Mouse (Mus musculus): Measurements from ENCODE around the gene Churc1. TPM values are rescaled to one million over a fixed set of nuclear protein-coding genes. Genes with fewer than 3 reads are reported as not detected.

The Churc1 gene
- polyA plus RNA-seq, 1 experiment from 2014 or later = 67.7 TPM

DNA sequence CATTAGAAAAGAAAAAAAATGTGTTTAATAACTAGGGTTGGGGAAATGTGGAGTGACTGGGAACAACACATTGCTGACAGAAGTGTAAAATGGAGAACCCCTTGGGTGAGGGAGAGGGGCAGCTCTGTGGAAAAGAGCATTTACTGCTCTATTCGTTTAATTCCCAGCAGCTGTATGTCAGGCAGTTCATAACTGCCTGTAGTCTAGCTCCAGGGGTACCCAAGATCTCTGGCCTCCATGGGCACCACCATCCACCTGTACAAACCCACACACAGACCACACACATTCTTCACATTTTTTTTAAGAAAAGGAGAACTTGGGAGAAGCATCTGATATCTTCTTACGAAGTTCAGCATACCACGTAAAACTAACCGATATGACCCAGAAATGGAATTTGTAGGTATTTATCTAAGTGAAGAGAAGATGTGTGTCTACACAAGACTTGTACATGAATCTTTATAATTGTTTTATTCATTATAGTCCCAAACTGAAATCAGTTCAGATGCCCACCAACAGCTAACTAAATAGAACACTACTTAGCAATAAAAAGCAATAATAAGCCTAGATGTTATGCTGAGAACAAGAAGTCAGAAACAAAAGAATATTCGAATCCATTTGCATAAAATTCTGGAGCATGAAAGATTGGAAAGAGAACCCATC lies 5.6 kb downstream of the Churc1 start:
- H3K36me3 ChIP-seq (ENCODE audit: control insufficient read depth, insufficient read depth) = no peaks in the 10 kb centered on the region; the same call in 1 of the 2 replicates
- H3K9ac ChIP-seq (ENCODE audit: low read depth, low read length) = no peak overlapping the region
- no peaks in the 10 kb centered on the region for H3K27me3 ChIP-seq (ENCODE audit: control insufficient read depth, insufficient read depth, low read depth, low read length)
- no peak for ATAC-seq (ENCODE audit: low read depth)
- H3K27ac ChIP-seq (ENCODE audit: low read length) = no peak overlapping the region
- H3K4me3 ChIP-seq (ENCODE audit: low read depth, low read length) = no peak overlapping the region
- no peak overlapping the region for H3K4me2 ChIP-seq (ENCODE audit: low read depth, low read length)
- H3K4me1 ChIP-seq (ENCODE audit: control insufficient read depth, low read depth, low read length) = peaks cover 5% of the 10 kb centered on the region
- WGBS (ENCODE audit: insufficient replicate concordance) = 70% methylated on average over 5 of the region's 5 CpGs
- no peaks in the 10 kb centered on the region for H3K9me3 ChIP-seq (replicated peaks; ENCODE audit: control insufficient read depth, low read length)

DNA sequence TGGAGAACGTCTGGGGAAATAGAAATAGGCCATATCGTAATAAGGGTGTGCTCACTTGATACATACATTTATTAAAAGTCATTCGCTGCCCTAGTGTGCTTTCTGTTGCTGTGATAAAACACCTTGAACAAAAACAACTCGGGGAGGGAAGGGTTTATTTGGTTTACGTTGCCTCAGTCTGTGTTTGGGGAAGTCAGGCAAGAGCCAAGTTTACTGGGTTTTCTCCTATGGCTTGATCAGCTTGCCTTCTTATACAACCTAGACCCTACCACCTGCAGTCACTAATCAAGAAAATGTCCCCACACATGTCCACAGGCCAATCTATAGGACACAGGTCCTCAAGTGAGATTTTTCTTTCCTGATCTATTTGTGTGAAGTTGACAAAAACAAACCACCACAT lies 6.2 kb downstream of the Churc1 start:
- Histone ChIP-seq H3K27ac (ENCODE audit: low read length) (no peak overlapping the region), H3K4me3 (ENCODE audit: low read depth, low read length) (no peak overlapping the region), H3K4me1 (ENCODE audit: control insufficient read depth, low read depth, low read length) (no peaks in the 10 kb centered on the region), H3K4me2 (ENCODE audit: low read depth, low read length) (no peak overlapping the region), H3K27me3 (ENCODE audit: control insufficient read depth, insufficient read depth, low read depth, low read length) (no peaks in the 10 kb centered on the region), H3K9me3 (replicated peaks; ENCODE audit: control insufficient read depth, low read length) (no peaks in the 10 kb centered on the region), H3K9ac (ENCODE audit: low read depth, low read length) (no peak overlapping the region), H3K36me3 (ENCODE audit: control insufficient read depth, insufficient read depth) (no peaks in the 10 kb centered on the region; the same call in 1 of the 2 replicates)
- no peak for ATAC-seq (ENCODE audit: low read depth)
- WGBS (ENCODE audit: insufficient replicate concordance) = 75% methylated on average over 5 of the region's 5 CpGs

DNA sequence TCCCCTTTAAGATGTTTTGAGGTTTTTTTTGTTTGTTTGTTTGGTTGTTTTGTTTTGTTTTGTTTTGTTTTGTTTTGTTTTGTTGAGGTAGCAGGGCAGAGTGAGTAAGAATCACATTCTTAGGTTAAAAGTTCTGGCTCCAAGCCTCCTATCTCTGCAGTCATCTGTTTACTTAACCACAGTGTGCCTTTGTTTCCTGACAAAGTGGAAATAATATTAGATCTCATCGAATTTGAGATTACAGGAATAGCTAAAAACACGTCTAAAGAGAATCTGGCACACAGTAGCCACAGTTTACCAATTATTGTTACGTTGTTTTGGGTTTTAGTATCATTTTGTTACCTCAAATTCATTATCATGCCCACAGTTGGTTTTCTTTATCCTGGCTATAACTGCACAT lies 9.3 kb downstream of the Churc1 start:
- no peak for ATAC-seq (ENCODE audit: low read depth)
- no peak overlapping the region for H3K27ac ChIP-seq (ENCODE audit: low read length)
- H3K4me3 ChIP-seq (ENCODE audit: low read depth, low read length) = no peak overlapping the region
- H3K4me1 ChIP-seq (ENCODE audit: control insufficient read depth, low read depth, low read length) = no peaks in the 10 kb centered on the region
- H3K36me3 ChIP-seq (ENCODE audit: control insufficient read depth, insufficient read depth) = peaks cover 4% of the 10 kb centered on the region
- H3K27me3 ChIP-seq (ENCODE audit: control insufficient read depth, insufficient read depth, low read depth, low read length) = no peaks in the 10 kb centered on the region
- no peak overlapping the region for H3K9ac ChIP-seq (ENCODE audit: low read depth, low read length)
- H3K9me3 ChIP-seq (replicated peaks; ENCODE audit: control insufficient read depth, low read length) = 0 out of 2 replicates have a peak, but pooled peaks cover 3% of the 10 kb centered on the region
- no peak overlapping the region for H3K4me2 ChIP-seq (ENCODE audit: low read depth, low read length)
- 37% methylated on average over 3 of the region's 3 CpGs for WGBS (ENCODE audit: insufficient replicate concordance)

DNA sequence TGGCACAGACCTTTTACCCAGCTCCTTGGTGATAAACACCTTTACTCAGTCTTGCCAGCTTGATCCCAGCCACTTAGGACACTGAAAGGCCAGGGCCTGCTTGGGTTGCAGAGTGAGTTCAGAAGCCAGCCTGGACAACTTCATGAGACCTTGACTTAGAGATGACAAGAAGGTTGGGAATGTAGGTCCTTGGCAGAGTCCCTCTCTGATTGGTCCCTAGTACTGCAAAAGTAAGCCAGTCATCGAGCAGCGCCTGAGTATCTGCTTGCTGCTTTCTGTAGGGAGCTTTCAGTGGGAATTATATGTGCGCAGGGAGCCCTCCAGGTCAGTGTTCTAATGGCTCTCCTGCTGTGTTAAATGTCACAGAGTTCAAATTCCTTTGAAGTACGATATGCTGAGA lies 9.8 kb downstream of the Churc1 start:
- peaks cover 4% of the 10 kb centered on the region for H3K36me3 ChIP-seq (ENCODE audit: control insufficient read depth, insufficient read depth)
- 0 out of 2 replicates have a peak, but pooled peaks cover 3% of the 10 kb centered on the region for H3K9me3 ChIP-seq (replicated peaks; ENCODE audit: control insufficient read depth, low read length)
- no peak for ATAC-seq (ENCODE audit: low read depth)
- H3K27ac ChIP-seq (ENCODE audit: low read length) = no peak overlapping the region
- no peak overlapping the region for H3K4me3 ChIP-seq (ENCODE audit: low read depth, low read length)
- no peaks in the 10 kb centered on the region for H3K4me1 ChIP-seq (ENCODE audit: control insufficient read depth, low read depth, low read length)
- H3K9ac ChIP-seq (ENCODE audit: low read depth, low read length) = no peak overlapping the region
- H3K4me2 ChIP-seq (ENCODE audit: low read depth, low read length) = no peak overlapping the region
- 81% methylated on average over 4 of the region's 4 CpGs for WGBS (ENCODE audit: insufficient replicate concordance)
- no peaks in the 10 kb centered on the region for H3K27me3 ChIP-seq (ENCODE audit: control insufficient read depth, insufficient read depth, low read depth, low read length)

DNA sequence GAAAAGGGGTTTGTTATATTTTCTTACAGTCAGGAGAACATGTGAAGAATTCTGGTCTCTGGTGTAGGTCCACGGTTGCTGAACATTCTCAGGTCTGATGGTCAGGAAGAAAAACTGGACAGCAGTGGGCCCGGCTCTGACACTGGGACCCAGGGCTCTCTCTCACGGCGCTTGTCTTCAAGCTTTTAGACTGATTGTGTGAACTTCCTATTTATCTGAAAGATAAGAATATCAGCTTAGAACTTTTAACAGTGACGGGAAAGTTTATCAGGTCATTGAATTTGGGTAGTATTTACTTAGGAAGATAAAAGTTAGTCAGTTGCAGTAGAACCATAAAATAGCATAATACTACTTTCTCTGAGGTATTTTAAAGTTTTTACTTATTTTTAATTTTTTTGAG lies 11.6 kb downstream of the Churc1 start:
- Histone ChIP-seq H3K4me3 (ENCODE audit: low read depth, low read length) (no peak overlapping the region), H3K36me3 (ENCODE audit: control insufficient read depth, insufficient read depth) (peaks cover 4% of the 10 kb centered on the region), H3K4me1 (ENCODE audit: control insufficient read depth, low read depth, low read length) (no peaks in the 10 kb centered on the region), H3K27ac (ENCODE audit: low read length) (no peak overlapping the region), H3K27me3 (ENCODE audit: control insufficient read depth, insufficient read depth, low read depth, low read length) (no peaks in the 10 kb centered on the region), H3K9me3 (replicated peaks; ENCODE audit: control insufficient read depth, low read length) (0 out of 2 replicates have a peak, but pooled peaks cover 3% of the 10 kb centered on the region), H3K9ac (ENCODE audit: low read depth, low read length) (no peak overlapping the region), H3K4me2 (ENCODE audit: low read depth, low read length) (no peak overlapping the region)
- ATAC-seq (ENCODE audit: low read depth) = no peak
- WGBS (ENCODE audit: insufficient replicate concordance) = 31% methylated on average over 5 of the region's 5 CpGs

DNA sequence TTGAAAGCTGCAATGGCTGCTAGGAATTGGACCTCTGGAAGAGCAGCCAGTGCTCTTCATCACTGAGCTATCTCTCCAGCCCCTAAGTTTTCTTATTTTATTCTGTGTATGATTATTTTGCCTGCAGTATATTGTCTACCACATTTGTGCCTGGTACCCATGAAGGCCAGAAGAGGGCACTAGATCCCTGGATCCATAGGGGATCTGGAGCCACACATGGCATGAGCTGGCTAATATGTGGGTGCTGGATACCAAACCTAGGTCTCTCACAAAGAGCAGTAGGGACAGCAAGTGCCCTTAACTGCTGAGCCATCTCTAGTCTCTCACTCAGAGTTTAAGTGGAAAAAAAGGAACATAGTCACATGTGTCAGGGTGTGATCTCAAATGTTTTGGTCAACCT lies 12.5 kb downstream of the Churc1 start:
- H3K9ac ChIP-seq (ENCODE audit: low read depth, low read length) = no peak overlapping the region
- H3K27ac ChIP-seq (ENCODE audit: low read length) = no peak overlapping the region
- no peak overlapping the region for H3K4me3 ChIP-seq (ENCODE audit: low read depth, low read length)
- 0 out of 2 replicates have a peak, but pooled peaks cover 3% of the 10 kb centered on the region for H3K9me3 ChIP-seq (replicated peaks; ENCODE audit: control insufficient read depth, low read length)
- H3K4me2 ChIP-seq (ENCODE audit: low read depth, low read length) = no peak overlapping the region
- no peaks in the 10 kb centered on the region for H3K4me1 ChIP-seq (ENCODE audit: control insufficient read depth, low read depth, low read length)
- H3K27me3 ChIP-seq (ENCODE audit: control insufficient read depth, insufficient read depth, low read depth, low read length) = no peaks in the 10 kb centered on the region
- ATAC-seq (ENCODE audit: low read depth) = no peak
- H3K36me3 ChIP-seq (ENCODE audit: control insufficient read depth, insufficient read depth) = peaks cover 4% of the 10 kb centered on the region

DNA sequence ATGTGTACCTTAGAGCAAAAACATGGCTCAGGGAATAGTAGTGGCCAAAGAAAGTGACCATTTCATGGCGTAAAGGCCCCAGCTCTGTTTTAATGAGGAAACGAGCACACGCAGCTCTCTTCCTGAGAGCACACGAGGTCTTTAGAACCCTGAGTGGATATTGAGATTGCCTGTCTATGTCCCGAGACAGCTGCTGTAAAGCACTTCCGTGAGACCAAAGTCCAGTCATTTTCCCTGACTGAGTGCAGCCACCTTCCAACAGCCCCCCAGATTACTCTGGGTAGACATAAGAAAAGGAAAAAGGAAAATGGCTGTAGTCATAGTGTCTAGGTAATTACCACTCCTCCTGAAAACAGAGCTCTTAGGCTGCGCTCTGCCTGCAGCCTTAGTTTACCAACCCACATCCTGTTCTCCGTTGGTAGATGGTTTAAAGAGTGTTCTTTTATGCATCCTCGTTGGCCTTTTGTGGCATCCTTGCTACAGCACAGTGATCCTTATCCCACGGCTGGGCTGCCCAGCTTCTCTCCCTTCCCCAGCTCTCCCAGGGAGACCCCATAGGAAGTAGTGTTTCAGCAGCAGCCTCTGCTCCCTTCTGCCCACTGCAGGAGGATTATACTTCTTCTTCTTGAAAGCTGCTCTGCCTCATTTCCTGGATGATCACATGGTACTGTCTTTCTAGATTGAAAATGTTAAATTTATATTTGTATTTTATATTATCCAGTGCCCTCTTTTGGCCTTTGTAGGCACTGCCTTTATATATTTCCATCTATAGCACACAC lies 13.2 kb downstream of the Churc1 start:
- H3K4me2 ChIP-seq (ENCODE audit: low read depth, low read length) = no peak overlapping the region
- no peaks in the 10 kb centered on the region for H3K27me3 ChIP-seq (ENCODE audit: control insufficient read depth, insufficient read depth, low read depth, low read length)
- no peak overlapping the region for H3K9ac ChIP-seq (ENCODE audit: low read depth, low read length)
- H3K4me1 ChIP-seq (ENCODE audit: control insufficient read depth, low read depth, low read length) = no peaks in the 10 kb centered on the region
- H3K36me3 ChIP-seq (ENCODE audit: control insufficient read depth, insufficient read depth) = peaks cover 4% of the 10 kb centered on the region
- 0 out of 2 replicates have a peak, but pooled peaks cover 3% of the 10 kb centered on the region for H3K9me3 ChIP-seq (replicated peaks; ENCODE audit: control insufficient read depth, low read length)
- ATAC-seq (ENCODE audit: low read depth) = no peak
- WGBS (ENCODE audit: insufficient replicate concordance) = 71% methylated on average over 10 of the region's 10 CpGs
- no peak overlapping the region for H3K4me3 ChIP-seq (ENCODE audit: low read depth, low read length)
- no peak overlapping the region for H3K27ac ChIP-seq (ENCODE audit: low read length)

DNA sequence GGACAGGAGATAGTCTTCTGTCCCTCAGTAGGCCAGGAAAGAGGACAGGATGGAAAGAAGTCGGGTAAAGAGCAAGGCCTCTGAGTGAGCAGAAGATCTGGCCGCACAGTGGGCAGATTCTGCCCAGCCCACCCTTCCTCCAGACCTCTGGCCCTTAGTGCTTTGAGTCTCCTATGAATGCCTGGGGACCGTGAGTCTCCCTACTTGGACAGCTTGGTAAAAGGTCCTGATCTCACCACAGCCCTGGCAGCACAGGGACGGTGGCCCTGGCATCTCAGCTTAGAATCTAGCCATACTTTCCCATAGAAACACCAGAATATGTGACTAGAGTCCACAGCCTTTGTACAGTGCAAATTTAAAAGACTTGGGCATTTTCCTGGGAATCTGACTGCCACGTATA lies 14.6 kb downstream of the Churc1 start:
- Histone ChIP-seq H3K27me3 (ENCODE audit: control insufficient read depth, insufficient read depth, low read depth, low read length) (no peaks in the 10 kb centered on the region), H3K9ac (ENCODE audit: low read depth, low read length) (no peak overlapping the region), H3K4me2 (ENCODE audit: low read depth, low read length) (no peak overlapping the region), H3K9me3 (replicated peaks; ENCODE audit: control insufficient read depth, low read length) (0 out of 2 replicates have a peak, but pooled peaks cover 3% of the 10 kb centered on the region), H3K27ac (ENCODE audit: low read length) (no peak overlapping the region), H3K4me1 (ENCODE audit: control insufficient read depth, low read depth, low read length) (no peaks in the 10 kb centered on the region), H3K36me3 (ENCODE audit: control insufficient read depth, insufficient read depth) (peaks cover 4% of the 10 kb centered on the region), H3K4me3 (ENCODE audit: low read depth, low read length) (no peak overlapping the region)
- no peak for ATAC-seq (ENCODE audit: low read depth)
- WGBS (ENCODE audit: insufficient replicate concordance) = 70% methylated on average over 5 of the region's 5 CpGs
